Mouse (Mus musculus): ENCODE results near the gene Coq8b. TPM values are rescaled to one million over a fixed set of nuclear protein-coding genes. Genes with fewer than 3 reads are reported as not detected.
A peak's percentile ranks its signal among the peaks of the same experiment; 100 is the strongest.

Gene Coq8b
- total and polyA plus RNA-seq, 2 experiments from 2014 or later, result 15.1 to 26.0 TPM

- Histone ChIP-seq H3K27me3 (ENCODE audit: insufficient read depth, low read length) (no peaks in the 10 kb centered on the region), H3K9me3 (ENCODE audit: low read length) (no peaks in the 10 kb centered on the region), H3K4me3 (ENCODE audit: low read depth, low read length) (peak overlapping the region; percentile 89; the same call in 1 of the 2 replicates), H3K4me2 (ENCODE audit: low read depth, low read length, poor library complexity, severe bottlenecking) (peak overlapping the region; percentile 82), H3K9ac (replicated peaks; ENCODE audit: low read length, poor library complexity, severe bottlenecking) (no peak overlapping the region), H3K36me3 (ENCODE audit: insufficient read depth, low read length) (peaks cover 14% of the 10 kb centered on the region), H3K4me1 (ENCODE audit: insufficient read depth, low read length) (peaks cover 8% of the 10 kb centered on the region; the same call in 1 of the 2 replicates), H3K27ac (ENCODE audit: low read depth, low read length) (peak overlapping the region; percentile 86)
- DNase-seq (ENCODE audit: low spot score) (peak; percentile 66), ATAC-seq (ENCODE audit: low FRiP score) (peak; percentile 1; the same call in 1 of the 2 replicates)
- 6% methylated on average over 2 of the region's 6 CpGs for WGBS
- no peak for TF ChIP-seq CTCF (IDR thresholded peaks at IDR 0.05)
Measured at GRCm38 (mm10) chr7:27257852-27258204, 25.0 kb downstream of the Coq8b start.

GRCm38 (mm10) chr7:27258205-27258899 lies 25.5 kb downstream of the Coq8b start, which contains the start of gene Numbl:
Gene Numbl (plus strand): TSS chr7:27258433.
- TF ChIP-seq CTCF (IDR thresholded peaks at IDR 0.05), result no peak
- peak within 1 kb of the TSS; percentile 89 for H3K4me3 ChIP-seq (ENCODE audit: low read depth, low read length)
- WGBS, result 1% methylated on average over 43 of the region's 47 CpGs
- H3K9me3 ChIP-seq (ENCODE audit: low read length), result no peaks in the 10 kb centered on the region
- peak within 1 kb of the TSS; percentile 98 for H3K9ac ChIP-seq (replicated peaks; ENCODE audit: low read length, poor library complexity, severe bottlenecking)
- H3K36me3 ChIP-seq (ENCODE audit: insufficient read depth, low read length), result peaks cover 19% of the 10 kb centered on the region
- peak within 1 kb of the TSS; percentile 82 for H3K4me2 ChIP-seq (ENCODE audit: low read depth, low read length, poor library complexity, severe bottlenecking)
- H3K4me1 ChIP-seq (ENCODE audit: insufficient read depth, low read length), result peaks cover 8% of the 10 kb centered on the region; the same call in 1 of the 2 replicates
- H3K27me3 ChIP-seq (ENCODE audit: insufficient read depth, low read length), result no peaks in the 10 kb centered on the region
- DNase-seq (ENCODE audit: low spot score), result peak; percentile 92
- peak; percentile 78 for ATAC-seq (ENCODE audit: low FRiP score)
- H3K27ac ChIP-seq (ENCODE audit: low read depth, low read length), result peak within 1 kb of the TSS; percentile 86

- H3K36me3 ChIP-seq (ENCODE audit: insufficient read depth, low read length), result peaks cover 22% of the 10 kb centered on the region
- peaks cover 8% of the 10 kb centered on the region; the same call in 1 of the 2 replicates for H3K4me1 ChIP-seq (ENCODE audit: insufficient read depth, low read length)
- H3K27me3 ChIP-seq (ENCODE audit: insufficient read depth, low read length), result no peaks in the 10 kb centered on the region
- DNase-seq (ENCODE audit: low spot score) (peak; percentile 52), ATAC-seq (ENCODE audit: low FRiP score) (0 out of 2 replicates have a peak, but pooled peaks have one; percentile 2)
- H3K9me3 ChIP-seq (ENCODE audit: low read length), result no peaks in the 10 kb centered on the region
- peak overlapping the region; percentile 82 for H3K4me2 ChIP-seq (ENCODE audit: low read depth, low read length, poor library complexity, severe bottlenecking)
- H3K4me3 ChIP-seq (ENCODE audit: low read depth, low read length), result peak overlapping the region; percentile 89
- TF ChIP-seq CTCF (IDR thresholded peaks at IDR 0.05), result no peak
- WGBS, result 2% methylated on average over 9 of the region's 9 CpGs
- peak overlapping the region; percentile 86 for H3K27ac ChIP-seq (ENCODE audit: low read depth, low read length)
- peak overlapping the region; percentile 98 for H3K9ac ChIP-seq (replicated peaks; ENCODE audit: low read length, poor library complexity, severe bottlenecking)
Measured at GRCm38 (mm10) chr7:27259271-27259721, 26.5 kb downstream of the Coq8b start.

GRCm38 (mm10) chr7:27259771-27260170 lies 26.9 kb downstream of the Coq8b start:
- no peaks in the 10 kb centered on the region for H3K9me3 ChIP-seq (ENCODE audit: low read length)
- TF ChIP-seq CTCF (IDR thresholded peaks at IDR 0.05), result no peak
- peak overlapping the region; percentile 86 for H3K27ac ChIP-seq (ENCODE audit: low read depth, low read length)
- peaks cover 8% of the 10 kb centered on the region; the same call in 1 of the 2 replicates for H3K4me1 ChIP-seq (ENCODE audit: insufficient read depth, low read length)
- 5% methylated on average over 5 of the region's 5 CpGs for WGBS
- H3K27me3 ChIP-seq (ENCODE audit: insufficient read depth, low read length), result no peaks in the 10 kb centered on the region
- H3K4me2 ChIP-seq (ENCODE audit: low read depth, low read length, poor library complexity, severe bottlenecking), result peak overlapping the region; percentile 82
- H3K36me3 ChIP-seq (ENCODE audit: insufficient read depth, low read length), result peaks cover 17% of the 10 kb centered on the region
- peak overlapping the region; percentile 98 for H3K9ac ChIP-seq (replicated peaks; ENCODE audit: low read length, poor library complexity, severe bottlenecking)
- peak overlapping the region; percentile 89 for H3K4me3 ChIP-seq (ENCODE audit: low read depth, low read length)
- ATAC-seq (ENCODE audit: low FRiP score) (peak; percentile 10; the same call in 1 of the 2 replicates), DNase-seq (ENCODE audit: low spot score) (peak; percentile 52)

- Histone ChIP-seq H3K4me2 (ENCODE audit: low read depth, low read length, poor library complexity, severe bottlenecking) (peak overlapping the region; percentile 82), H3K27ac (ENCODE audit: low read depth, low read length) (no peak overlapping the region), H3K9me3 (ENCODE audit: low read length) (no peaks in the 10 kb centered on the region), H3K4me1 (ENCODE audit: insufficient read depth, low read length) (peaks cover 8% of the 10 kb centered on the region; the same call in 1 of the 2 replicates), H3K27me3 (ENCODE audit: insufficient read depth, low read length) (no peaks in the 10 kb centered on the region), H3K36me3 (ENCODE audit: insufficient read depth, low read length) (peaks cover 17% of the 10 kb centered on the region), H3K9ac (replicated peaks; ENCODE audit: low read length, poor library complexity, severe bottlenecking) (peak overlapping the region; percentile 98; the same call in 1 of the 2 replicates), H3K4me3 (ENCODE audit: low read depth, low read length) (peak overlapping the region; percentile 89)
- WGBS, result 48% methylated on average over 7 of the region's 7 CpGs
- ATAC-seq (ENCODE audit: low FRiP score), result no peak
- no peak for TF ChIP-seq CTCF (IDR thresholded peaks at IDR 0.05)
- peak; percentile 46 for DNase-seq (ENCODE audit: low spot score)
Measured at GRCm38 (mm10) chr7:27260856-27261255, 28.0 kb downstream of the Coq8b start.

- peaks cover 22% of the 10 kb centered on the region for H3K36me3 ChIP-seq (ENCODE audit: insufficient read depth, low read length)
- no peak overlapping the region for H3K9ac ChIP-seq (replicated peaks; ENCODE audit: low read length, poor library complexity, severe bottlenecking)
- TF ChIP-seq CTCF (IDR thresholded peaks at IDR 0.05), result no peak
Measured at GRCm38 (mm10) chr7:27261888-27262287, 29.1 kb downstream of the Coq8b start.

More at GRCm38 (mm10) chr7:27261888-27262287, 29.1 kb downstream of the Coq8b start:
- no peak overlapping the region for H3K27ac ChIP-seq (ENCODE audit: low read depth, low read length)
- no peaks in the 10 kb centered on the region for H3K9me3 ChIP-seq (ENCODE audit: low read length)
- 75% methylated on average over 6 of the region's 6 CpGs for WGBS
- no peak for ATAC-seq (ENCODE audit: low FRiP score)
- no peak overlapping the region for H3K4me2 ChIP-seq (ENCODE audit: low read depth, low read length, poor library complexity, severe bottlenecking)
- H3K27me3 ChIP-seq (ENCODE audit: insufficient read depth, low read length), result no peaks in the 10 kb centered on the region
- no peak overlapping the region for H3K4me3 ChIP-seq (ENCODE audit: low read depth, low read length)
- DNase-seq (ENCODE audit: low spot score), result no peak
- H3K4me1 ChIP-seq (ENCODE audit: insufficient read depth, low read length), result peaks cover 8% of the 10 kb centered on the region; the same call in 1 of the 2 replicates
